Mouse (Mus musculus) large intestine, adult 2 months (tissue): ENCODE results near the gene Ifna4. TPM values are rescaled to one million over a fixed set of nuclear protein-coding genes. Genes with fewer than 3 reads are reported as not detected.

Experiments
- DNase-seq: peaks from one replicate; pipeline ENCODE4 v3.0.0-alpha.2; 2012; ENCODE audit warnings: low read depth, low spot score
- WGBS: fragments of 180-500 bp; shearing (Covaris S2); methylation state at CpG from one replicate; pipeline ENCODE4 v1.1.7; 2018; 5-methylcytosine and 5-hydroxymethylcytosine counted together
- polyA plus RNA-seq: library from polyadenylated mRNA; depleted of rRNA; stranded (reverse); fragments of >200 nt; gene quantifications from 2 replicates; pipeline ENCODE4 v1.2.3, GENCODE M21; 2012; rRNA removed

Ifna4 gene
- polyA plus RNA-seq, 1 experiment = not detected

GRCm38 (mm10) chr4:88864599-88864998 is 22.9 kb downstream of the Ifna4 start:
- no peak for DNase-seq

GRCm38 (mm10) chr4:88865011-88865569 is 23.4 kb downstream of the Ifna4 start:
- DNase-seq = no peak
- 66% methylated on average over 6 of the region's 6 CpGs for WGBS

More at GRCm38 (mm10) chr4:88864599-88864998, 22.9 kb downstream of the Ifna4 start:
- 70% methylated on average over 9 of the region's 9 CpGs for WGBS

- under 1% methylated on average over 8 of the region's 8 CpGs for WGBS
- no peak for DNase-seq
Observed at GRCm38 (mm10) chr4:88867366-88867925, 25.8 kb downstream of the Ifna4 start.

GRCm38 (mm10) chr4:88867926-88868911 is 26.6 kb downstream of the Ifna4 start:
- DNase-seq = no peak
- WGBS = 6% methylated on average over 31 of the region's 31 CpGs

GRCm38 (mm10) chr4:88872691-88873090 is 31.0 kb downstream of the Ifna4 start:
- WGBS = 2% methylated on average over 2 of the region's 2 CpGs
- DNase-seq = no peak

- 58% methylated on average over 4 of the region's 4 CpGs for WGBS
- DNase-seq = no peak
Observed at GRCm38 (mm10) chr4:88875435-88876095, 33.9 kb downstream of the Ifna4 start.

- no peak for DNase-seq
- WGBS = 80% methylated on average over 4 of the region's 4 CpGs
Observed at GRCm38 (mm10) chr4:88876520-88876919, 34.9 kb downstream of the Ifna4 start.

GRCm38 (mm10) chr4:88878246-88878645 is 36.6 kb downstream of the Ifna4 start:
- no peak for DNase-seq

GRCm38 (mm10) chr4:88878772-88879171 is 37.1 kb downstream of the Ifna4 start:
- 70% methylated on average over 4 of the region's 4 CpGs for WGBS
- DNase-seq = no peak

More at GRCm38 (mm10) chr4:88878246-88878645, 36.6 kb downstream of the Ifna4 start:
- 42% methylated on average over 10 of the region's 10 CpGs for WGBS

GRCm38 (mm10) chr4:88880101-88880500 is 38.4 kb downstream of the Ifna4 start, which contains the start of gene Ifne:
Ifne (minus strand) TSS chr4:88880201.
- 80% methylated on average over 8 of the region's 8 CpGs for WGBS
- no peak for DNase-seq

- no peak for DNase-seq
Observed at GRCm38 (mm10) chr4:88888236-88888635, 46.6 kb downstream of the Ifna4 start.

Other genes with a start within 250 kb of the Ifna4 start
- gene Ifna9, start 249.5 kb upstream of the Ifna4 start, polyA plus RNA-seq = not detected in 2 replicates
- not detected in 2 replicates for gene Ifna12, start 238.5 kb upstream of the Ifna4 start, polyA plus RNA-seq
- gene C87499, start 207.4 kb upstream of the Ifna4 start, polyA plus RNA-seq = not detected in 2 replicates
- gene Ifna13, start 197.4 kb upstream of the Ifna4 start, polyA plus RNA-seq = not detected in 2 replicates
- not detected in 2 replicates for gene Ifna16, start 164.9 kb upstream of the Ifna4 start, polyA plus RNA-seq
- not detected in 2 replicates for gene Ifna2, start 157.9 kb upstream of the Ifna4 start, polyA plus RNA-seq
- not detected in 2 replicates for gene Ifnab, start 150.5 kb upstream of the Ifna4 start, polyA plus RNA-seq
- gene Gm26566, start 120.1 kb upstream of the Ifna4 start, polyA plus RNA-seq = 0.15 and 0.21 TPM in 2 replicates
- 7.2 and 12.3 TPM in 2 replicates for gene Klhl9, start 119.4 kb upstream of the Ifna4 start, polyA plus RNA-seq
- gene Gm13271, start 87.0 kb upstream of the Ifna4 start, polyA plus RNA-seq = not detected in 2 replicates
- not detected in 2 replicates for gene Gm13283, start 81.7 kb upstream of the Ifna4 start, polyA plus RNA-seq
- not detected in 2 replicates for gene Gm13290, start 68.0 kb upstream of the Ifna4 start, polyA plus RNA-seq
- not detected in 2 replicates for gene Gm13289, start 64.9 kb upstream of the Ifna4 start, polyA plus RNA-seq
- gene Gm13272, start 62.0 kb upstream of the Ifna4 start, polyA plus RNA-seq = not detected in 2 replicates
- gene Ifnz, start 59.7 kb upstream of the Ifna4 start, polyA plus RNA-seq = not detected in 2 replicates
- not detected in 2 replicates for gene Gm13276, start 56.2 kb upstream of the Ifna4 start, polyA plus RNA-seq
- gene Gm13277, start 53.2 kb upstream of the Ifna4 start, polyA plus RNA-seq = not detected in 2 replicates
- gene Gm13278, start 50.3 kb upstream of the Ifna4 start, polyA plus RNA-seq = not detected in 2 replicates
- not detected in 2 replicates for gene Gm13275, start 47.4 kb upstream of the Ifna4 start, polyA plus RNA-seq
- not detected in 2 replicates for gene Gm13279, start 44.5 kb upstream of the Ifna4 start, polyA plus RNA-seq
- not detected in 2 replicates for gene Gm13285, start 42.2 kb upstream of the Ifna4 start, polyA plus RNA-seq
- gene Gm13287, start 38.6 kb upstream of the Ifna4 start, polyA plus RNA-seq = not detected in 2 replicates
- gene Gm13288, start 36.3 kb upstream of the Ifna4 start, polyA plus RNA-seq = not detected in 2 replicates
- gene Ifna7, start 25.6 kb upstream of the Ifna4 start, polyA plus RNA-seq = not detected in 2 replicates
- not detected in 2 replicates for gene Ifna11, start 21.9 kb upstream of the Ifna4 start, polyA plus RNA-seq
- not detected in 2 replicates for gene Ifna6, start 14.4 kb upstream of the Ifna4 start, polyA plus RNA-seq
- not detected in 2 replicates for gene Ifna5, start 6.3 kb upstream of the Ifna4 start, polyA plus RNA-seq
- not detected in 2 replicates for gene Ifna1, start 8.2 kb downstream of the Ifna4 start, polyA plus RNA-seq
- gene Ifne, start 38.3 kb downstream of the Ifna4 start, polyA plus RNA-seq = not detected in 2 replicates